Mouse (Mus musculus): ENCODE results near the gene Cacna1g.

DNA sequence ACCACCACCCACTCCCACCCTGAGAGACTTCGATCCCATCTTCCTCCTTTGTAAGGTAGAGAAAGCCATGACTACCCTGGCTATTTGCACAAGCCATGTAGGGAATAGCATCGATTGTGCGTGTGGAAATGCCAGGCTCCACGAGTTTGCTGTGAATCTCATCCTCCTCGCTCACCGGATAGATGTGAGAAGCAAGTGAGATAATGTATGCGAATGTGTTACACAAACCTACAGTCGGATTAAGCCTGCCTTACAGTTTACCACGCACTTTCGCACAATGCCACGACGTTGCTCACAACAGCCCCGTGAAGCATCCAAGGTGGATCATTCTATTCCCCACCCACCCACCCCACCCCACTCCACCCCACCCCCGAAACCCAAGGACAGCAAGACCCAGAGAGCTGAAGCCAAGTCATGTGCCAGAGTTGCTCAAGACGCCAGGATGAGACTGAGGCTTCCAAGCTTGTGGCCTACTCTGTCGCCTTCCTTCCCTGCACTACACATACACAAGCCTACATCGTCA lies 7.6 kb downstream of the Cacna1g start:
- TF ChIP-seq POLR2A (IDR thresholded peaks at IDR 0.05; ENCODE audit: borderline replicate concordance, low read depth, low read length) (no peak), CTCF (IDR thresholded peaks at IDR 0.05; ENCODE audit: low read depth, low read length) (no peak)

All from bone marrow macrophage, adult 2 months (primary cell).